ENCODE assay signal across 9 mouse cellular contexts in the genomic region with DNA sequence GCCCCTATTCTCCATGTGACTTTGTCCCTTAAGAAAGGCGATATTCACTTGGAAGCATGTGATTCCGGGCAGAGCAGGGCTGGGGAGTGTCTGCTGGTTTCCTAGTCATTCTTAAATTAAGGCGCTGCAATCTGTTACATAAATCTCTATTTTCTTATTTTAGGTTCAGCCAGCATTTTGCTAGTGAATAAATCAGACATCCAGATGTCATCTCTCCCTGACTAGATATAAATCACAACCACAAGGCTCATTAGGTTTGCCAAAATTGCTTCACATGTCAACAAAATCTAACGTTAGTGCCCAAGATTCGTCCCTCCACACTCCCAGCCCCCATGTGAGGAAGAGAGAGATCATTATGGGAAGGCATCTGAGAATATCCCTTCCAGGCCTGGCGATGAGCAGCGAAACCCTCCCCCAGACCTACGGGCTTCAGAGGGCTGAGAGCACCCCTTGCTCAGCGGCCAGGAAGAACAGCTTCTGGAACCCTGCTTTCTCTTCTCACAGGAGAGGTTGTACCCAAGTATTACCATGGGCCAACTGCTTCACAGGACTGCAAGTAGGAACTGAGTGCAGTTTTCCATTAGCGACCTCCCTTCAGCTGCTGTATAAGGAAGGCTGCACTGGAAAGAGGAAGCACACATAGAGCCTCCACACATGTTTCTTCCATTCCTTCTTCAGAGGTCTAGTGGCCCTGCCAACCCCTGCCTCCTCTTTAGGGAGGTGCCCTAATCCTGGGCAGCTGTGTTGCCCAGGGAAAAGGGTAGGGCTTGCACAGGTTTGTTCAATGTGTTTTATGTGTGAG.
DNase-seq lines count a peak whose midpoint lies in the region; ATAC-seq lines count a peak whose summit lies in the region.
"Had no signal": no experiment of that assay in that cellular context is flagged by ENCODE, and none has a peak within 500 bp of the region (broad histone marks: within the 10 kb centered on the region; RNA-seq: fewer than 3 reads in every experiment).

No protein-coding gene starts in this region.

- WGBS in kidney, embryonic 14.5 days: 39% methylated on average over 10 of the region's 10 CpGs
- 68% methylated on average over 10 of the region's 10 CpGs for whole genome bisulfite sequencing in forebrain, embryonic 16.5 days
- WGBS in heart, embryonic 12.5 days: 82% methylated on average over 10 of the region's 10 CpGs

- peak; percentile 73 for ATAC-seq in kidney, embryonic 14.5 days (ENCODE audit: low FRiP score, low TSS enrichment)
- ATAC-seq in forebrain, embryonic 16.5 days: peak; percentile 82
- peak; percentile 75 for ATAC-seq in megakaryocyte, adult 5-6 weeks (ENCODE audit: poor library complexity, severe bottlenecking)
- no peak for ATAC-seq in heart, embryonic 12.5 days (ENCODE audit: insufficient number of reproducible peaks, low FRiP score)

- no peak overlapping the region for H3K4me3 ChIP-seq in kidney, embryonic 14.5 days (ENCODE audit: low read length)
- H3K4me3 ChIP-seq in forebrain, embryonic 16.5 days (replicated peaks; ENCODE audit: low read length): no peak overlapping the region
- H3K4me3 ChIP-seq in heart, embryonic 12.5 days: no peak overlapping the region

- H3K9me3 ChIP-seq in kidney, embryonic 14.5 days (ENCODE audit: control insufficient read depth, low read length): peaks cover 9% of the 10 kb centered on the region; the same call in 1 of the 2 replicates
- no peaks in the 10 kb centered on the region for H3K9me3 ChIP-seq in forebrain, embryonic 16.5 days (ENCODE audit: control insufficient read depth, low read length)
- peaks cover 3% of the 10 kb centered on the region; the same call in 1 of the 2 replicates for H3K9me3 ChIP-seq in heart, embryonic 12.5 days (replicated peaks)

- H3K4me2 ChIP-seq in kidney, embryonic 14.5 days (replicated peaks; ENCODE audit: low read depth, low read length): no peak overlapping the region
- no peak overlapping the region for H3K4me2 ChIP-seq in forebrain, embryonic 16.5 days (ENCODE audit: low read length)
- no peak overlapping the region for H3K4me2 ChIP-seq in heart, embryonic 12.5 days

- H3K27me3 ChIP-seq in kidney, embryonic 14.5 days (ENCODE audit: control insufficient read depth, insufficient read depth, low read length): no peaks in the 10 kb centered on the region
- H3K27me3 ChIP-seq in forebrain, embryonic 16.5 days (replicated peaks; ENCODE audit: control insufficient read depth, insufficient read depth, low read length): no peaks in the 10 kb centered on the region
- H3K27me3 ChIP-seq in heart, embryonic 12.5 days (replicated peaks): no peaks in the 10 kb centered on the region

- no peaks in the 10 kb centered on the region for H3K36me3 ChIP-seq in kidney, embryonic 14.5 days (ENCODE audit: control insufficient read depth, insufficient read depth, low read length)
- no peaks in the 10 kb centered on the region for H3K36me3 ChIP-seq in forebrain, embryonic 16.5 days (ENCODE audit: control insufficient read depth, insufficient read depth)
- H3K36me3 ChIP-seq in heart, embryonic 12.5 days: no peaks in the 10 kb centered on the region

- DNase-seq in kidney, postnatal 25 days: no peak
- DNase-seq in adipocyte (ENCODE audit: low spot score): peak; percentile 28
- no peak for DNase-seq in cerebellum, adult 8-10 months
- DNase-seq in embryo, embryonic 10 days (ENCODE audit: low spot score): no peak

- H3K4me1 ChIP-seq in kidney, embryonic 14.5 days (ENCODE audit: control insufficient read depth, insufficient read depth, low read length): no peaks in the 10 kb centered on the region
- H3K4me1 ChIP-seq in forebrain, embryonic 16.5 days (replicated peaks; ENCODE audit: control insufficient read depth, insufficient read depth, low read length): no peaks in the 10 kb centered on the region
- 0 out of 2 replicates have a peak, but pooled peaks cover 5% of the 10 kb centered on the region for H3K4me1 ChIP-seq in heart, embryonic 12.5 days (replicated peaks)

- no peak overlapping the region for H3K27ac ChIP-seq in kidney, embryonic 14.5 days (ENCODE audit: low read depth, low read length)
- peak overlapping the region; percentile 79 for H3K27ac ChIP-seq in forebrain, embryonic 16.5 days (ENCODE audit: low read length)
- H3K27ac ChIP-seq in heart, embryonic 12.5 days (ENCODE audit: poor library complexity, severe bottlenecking): no peak overlapping the region
- H3K27ac ChIP-seq: macrophage had no signal

- H3K9ac ChIP-seq in kidney, embryonic 14.5 days (ENCODE audit: low read depth, low read length): no peak overlapping the region
- H3K9ac ChIP-seq in forebrain, embryonic 16.5 days (replicated peaks; ENCODE audit: low read depth, low read length): no peak overlapping the region
- no peak overlapping the region for H3K9ac ChIP-seq in heart, embryonic 12.5 days
